Mouse (Mus musculus) megakaryocyte, adult 5-6 weeks (primary cell): ENCODE measurements at regions not wholly inside any gene's neighbourhood (a gene's known extent, or its start where the extent isn't known, plus 50 kb on each side); places are given as distances from the start of the nearest gene placed in this dataset.

ENCODE experiments used
- ATAC-seq: 2 replicates; pipeline ENCODE4 v1.8.0; 2016; ENCODE audit warnings: mild to moderate bottlenecking, inconsistent platforms; ENCODE audit not compliant: poor library complexity, severe bottlenecking

- ATAC-seq = peak; percentile 97
Observed at GRCm38 (mm10) chr13:74563483-74564330, 69.9 kb upstream of the Zfp825 start.

DNA sequence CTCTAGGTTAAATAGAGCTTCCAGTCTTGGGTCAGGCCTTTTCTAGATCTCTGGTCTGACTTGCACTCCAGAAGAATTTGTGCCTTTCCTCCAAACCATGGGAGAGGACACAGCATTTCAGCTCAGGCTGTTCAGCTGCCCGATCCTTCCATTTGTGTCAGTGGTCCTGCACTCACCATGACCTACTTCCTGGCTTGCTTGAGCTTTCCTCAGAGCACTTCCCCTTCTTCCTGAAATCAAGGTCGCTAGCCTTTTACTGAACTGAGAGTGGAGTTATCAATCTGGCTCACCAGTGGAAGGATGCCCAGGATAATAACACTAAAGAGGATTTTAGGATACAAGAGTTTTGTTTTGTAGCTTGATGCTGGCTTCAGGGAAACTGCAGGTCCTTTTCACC, 70.5 kb upstream of the Zfp825 start:
- peak; percentile 69 for ATAC-seq

GRCm38 (mm10) chr13:74569967-74570366, 69.4 kb upstream of the Erap1 start:
- ATAC-seq = peak; percentile 45; the same call in 1 of the 2 replicates
